Mouse (Mus musculus) small intestine, adult 2 months (tissue): Measurements from ENCODE around the gene Pde3a. TPM values are rescaled to one million over a fixed set of nuclear protein-coding genes. Genes with fewer than 3 reads are reported as not detected.

Source experiments
- H3K27ac ChIP-seq: fragments of 200-500 bp; 2 replicates; pipeline ENCODE4 v1.5.1; 2012; ENCODE audit warnings: low read depth, low read length, control low read depth, inconsistent platforms; ENCODE audit not compliant: insufficient read depth
- H3K27me3 ChIP-seq: fragments of 200-500 bp; 2 replicates; pipeline ENCODE4 v1.6.1; 2012; ENCODE audit warnings: mild to moderate bottlenecking, moderate library complexity, low read length, inconsistent platforms; ENCODE audit not compliant: control insufficient read depth, insufficient read depth
- H3K36me3 ChIP-seq: fragments of 200-500 bp; 2 replicates; pipeline ENCODE4 v1.6.1; 2012; ENCODE audit warnings: mild to moderate bottlenecking, low read length, control low read depth, inconsistent platforms; ENCODE audit not compliant: control insufficient read depth, insufficient read depth
- H3K4me1 ChIP-seq: fragments of 200-500 bp; 2 replicates; pipeline ENCODE4 v1.6.1; 2012; ENCODE audit warnings: low read length, inconsistent platforms, mixed read lengths; ENCODE audit not compliant: control insufficient read depth, insufficient read depth, insufficient read length
- H3K4me3 ChIP-seq: fragments of 200-500 bp; 2 replicates; pipeline ENCODE4 v1.5.1; 2012; ENCODE audit warnings: low read depth, mild to moderate bottlenecking, control low read depth, inconsistent platforms, low read length, moderate library complexity
- CTCF ChIP-seq: fragments of 200-500 bp; IDR thresholded peaks from 2 replicates; pipeline ENCODE4 v1.5.1; 2012; ENCODE audit warnings: low read depth, mild to moderate bottlenecking, control low read depth, inconsistent platforms, low read length, moderate library complexity, mixed read lengths; ENCODE audit not compliant: insufficient replicate concordance, insufficient read length; ENCODE audit errors: extremely low read depth
- POLR2A ChIP-seq: fragments of 200-500 bp; IDR thresholded peaks from 2 replicates; pipeline ENCODE4 v1.6.1; 2012; ENCODE audit warnings: low read depth, mild to moderate bottlenecking, control low read depth, inconsistent platforms, low read length, moderate library complexity
- WGBS: fragments of 180-500 bp; shearing (Covaris S2); methylation state at CpG from one replicate; pipeline ENCODE4 v1.1.7; 2018; 5-methylcytosine and 5-hydroxymethylcytosine counted together
- polyA plus RNA-seq: library from polyadenylated mRNA; depleted of rRNA; stranded (reverse); fragments of >200 nt; gene quantifications from 2 replicates; pipeline ENCODE4 v1.2.3, GENCODE M21; 2012; rRNA removed

Gene Pde3a
- 6.1 and 7.9 TPM in 2 replicates for polyA plus RNA-seq

- peaks cover 3% of the 10 kb centered on the region; the same call in 1 of the 2 replicates for H3K4me1 ChIP-seq
- H3K27ac ChIP-seq = peak within 1 kb of the TSS; percentile 90
- WGBS = 1% methylated on average over 22 of the region's 28 CpGs
- H3K4me3 ChIP-seq = peak within 1 kb of the TSS; percentile 86
- H3K36me3 ChIP-seq = no peaks in the 10 kb centered on the region
- no peaks in the 10 kb centered on the region for H3K27me3 ChIP-seq
- no peak for TF ChIP-seq CTCF
- TF ChIP-seq POLR2A = no peak
Observed at GRCm38 (mm10) chr6:141248691-141249584, at the start of gene Pde3a. TSS of gene Pde3a (plus strand) at chr6:141249269.

- Histone ChIP-seq H3K27me3 (no peaks in the 10 kb centered on the region), H3K4me1 (peaks cover 4% of the 10 kb centered on the region; the same call in 1 of the 2 replicates), H3K4me3 (no peak overlapping the region), H3K27ac (no peak overlapping the region), H3K36me3 (no peaks in the 10 kb centered on the region)
- no peak for TF ChIP-seq CTCF
- TF ChIP-seq POLR2A = no peak
Observed at GRCm38 (mm10) chr6:141200173-141200615, 48.9 kb upstream of the Pde3a start.

GRCm38 (mm10) chr6:141207531-141207930 is 41.5 kb upstream of the Pde3a start:
- TF ChIP-seq CTCF (no peak), POLR2A (no peak)
- no peak overlapping the region for H3K4me3 ChIP-seq

GRCm38 (mm10) chr6:141208283-141208872 is 40.7 kb upstream of the Pde3a start:
- Histone ChIP-seq H3K27me3 (no peaks in the 10 kb centered on the region), H3K4me3 (no peak overlapping the region), H3K4me1 (no peaks in the 10 kb centered on the region), H3K36me3 (no peaks in the 10 kb centered on the region), H3K27ac (no peak overlapping the region)
- no peak for TF ChIP-seq CTCF
- TF ChIP-seq POLR2A = no peak
- WGBS = 82% methylated on average over 1 of the region's 1 CpGs

More at GRCm38 (mm10) chr6:141207531-141207930, 41.5 kb upstream of the Pde3a start:
- Histone ChIP-seq H3K27me3 (no peaks in the 10 kb centered on the region), H3K4me1 (no peaks in the 10 kb centered on the region), H3K36me3 (no peaks in the 10 kb centered on the region), H3K27ac (no peak overlapping the region)
- 63% methylated on average over 6 of the region's 6 CpGs for WGBS

GRCm38 (mm10) chr6:141210021-141210420 is 39.0 kb upstream of the Pde3a start:
- no peaks in the 10 kb centered on the region for H3K27me3 ChIP-seq
- WGBS = 83% methylated on average over 3 of the region's 3 CpGs
- no peak for TF ChIP-seq CTCF
- TF ChIP-seq POLR2A = no peak

GRCm38 (mm10) chr6:141221081-141221480 is 28.0 kb upstream of the Pde3a start:
- Histone ChIP-seq H3K36me3 (no peaks in the 10 kb centered on the region), H3K4me3 (no peak overlapping the region), H3K27me3 (no peaks in the 10 kb centered on the region), H3K27ac (no peak overlapping the region), H3K4me1 (no peaks in the 10 kb centered on the region)
- 52% methylated on average over 3 of the region's 3 CpGs for WGBS
- TF ChIP-seq CTCF (no peak), POLR2A (no peak)

More at GRCm38 (mm10) chr6:141210021-141210420, 39.0 kb upstream of the Pde3a start:
- Histone ChIP-seq H3K36me3 (no peaks in the 10 kb centered on the region), H3K4me3 (no peak overlapping the region), H3K4me1 (no peaks in the 10 kb centered on the region), H3K27ac (no peak overlapping the region)
